In the genomic region with DNA sequence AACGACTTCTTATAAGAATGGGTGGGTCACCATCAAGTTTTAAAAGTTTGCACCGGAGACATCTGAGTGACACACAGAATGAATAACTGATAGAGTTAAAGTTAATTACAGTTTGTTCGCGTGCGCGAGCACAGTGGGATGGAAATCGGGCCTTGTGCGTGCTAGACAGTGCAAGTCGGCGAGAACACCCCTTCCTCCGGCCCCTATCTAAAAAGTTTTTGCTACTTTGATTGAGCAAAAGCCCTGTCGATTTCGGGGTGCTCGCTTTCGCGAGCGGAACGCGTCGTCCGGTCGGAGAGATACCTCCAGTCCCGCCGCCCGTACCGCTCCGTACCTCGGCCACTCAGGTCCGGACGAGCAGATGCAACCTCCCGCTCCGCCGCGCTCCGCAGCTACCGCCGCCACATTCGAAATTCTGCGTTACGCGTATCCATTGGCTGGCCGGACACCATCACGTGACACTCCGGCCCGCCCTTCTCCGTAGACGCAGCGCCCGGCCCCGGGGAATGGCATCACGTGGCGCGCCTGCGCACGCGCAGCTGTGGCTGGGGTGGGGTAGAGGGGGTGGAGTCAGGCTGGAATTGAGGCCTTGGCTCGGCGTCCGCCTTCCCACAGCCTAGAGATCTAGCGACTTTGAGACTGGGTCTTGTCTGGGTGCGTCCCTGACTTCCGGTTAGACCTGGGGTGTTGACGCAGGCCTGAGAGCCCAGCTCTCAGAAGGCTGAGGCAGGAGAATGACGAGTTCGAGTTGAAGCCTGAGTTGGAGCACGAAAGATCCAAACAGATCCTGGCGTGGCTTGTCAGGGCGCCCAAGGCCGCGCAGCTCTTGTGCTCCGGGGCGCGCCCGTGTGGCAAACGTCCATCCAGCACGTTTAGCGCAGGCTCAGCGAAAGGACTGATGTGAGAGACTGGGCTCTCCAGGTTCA, we compare ENCODE assay signal across 8 mouse cellular contexts. TPM values are rescaled to one million over a fixed set of nuclear protein-coding genes. Genes with fewer than 3 reads are reported as not detected.
A peak's percentile ranks its signal among the peaks of the same experiment; 100 is the strongest.
DNase-seq lines count a peak whose midpoint lies in the region; ATAC-seq lines count a peak whose summit lies in the region.

A gene (minus strand): TSS at position 457 of the 926 bp plus-strand sequence.

- H3K9me3 ChIP-seq in heart, embryonic 10.5 days, result no peaks in the 10 kb centered on the region
- no peaks in the 10 kb centered on the region for H3K9me3 ChIP-seq in kidney, embryonic 15.5 days (replicated peaks)

- peaks cover 23% of the 10 kb centered on the region for H3K36me3 ChIP-seq in heart, embryonic 10.5 days
- peaks cover 21% of the 10 kb centered on the region for H3K36me3 ChIP-seq in kidney, embryonic 15.5 days

- H3K4me1 ChIP-seq in heart, embryonic 10.5 days, result peaks cover 5% of the 10 kb centered on the region; the same call in 1 of the 2 replicates
- peaks cover 12% of the 10 kb centered on the region for H3K4me1 ChIP-seq in kidney, embryonic 15.5 days

- peak within 1 kb of the TSS; percentile 68 for H3K9ac ChIP-seq in kidney, embryonic 15.5 days

- peak within 1 kb of the TSS; percentile 77 for H3K4me3 ChIP-seq in heart, embryonic 10.5 days
- H3K4me3 ChIP-seq in kidney, embryonic 15.5 days (replicated peaks), result peak within 1 kb of the TSS; percentile 56

- peak within 1 kb of the TSS; percentile 97 for H3K27ac ChIP-seq in heart, embryonic 10.5 days
- peak within 1 kb of the TSS; percentile 98 for H3K27ac ChIP-seq in kidney, embryonic 15.5 days

- peak; percentile 98 for DNase-seq in B cell, adult 2 months
- peak; percentile 98 for DNase-seq in brain, adult 2 months (ENCODE audit: low read depth, low spot score)
- peak; percentile 98 for DNase-seq in heart, embryonic 10.5 days (ENCODE audit: low spot score)
- DNase-seq in liver, result peak; percentile 99
- DNase-seq in spleen, postnatal 4 days (ENCODE audit: low spot score in 2 of 2), result peak; percentile 98 to 99

- H3K4me2 ChIP-seq in kidney, embryonic 15.5 days, result peak within 1 kb of the TSS; percentile 73

- ATAC-seq in erythroblast, adult 5-6 weeks (replicated peaks; ENCODE audit: low FRiP score, poor library complexity, severe bottlenecking), result peak; percentile 95
- peak; percentile 99 for ATAC-seq in kidney, embryonic 15.5 days (replicated peaks; ENCODE audit: low FRiP score)
- peak; percentile 88 for ATAC-seq in monocyte, adult 5-6 weeks (replicated peaks; ENCODE audit: insufficient number of reproducible peaks, low FRiP score, low TSS enrichment, poor library complexity, severe bottlenecking)

- H3K27me3 ChIP-seq in heart, embryonic 10.5 days (ENCODE audit: insufficient read depth, poor library complexity, severe bottlenecking), result no peaks in the 10 kb centered on the region
- no peaks in the 10 kb centered on the region for H3K27me3 ChIP-seq in kidney, embryonic 15.5 days

- under 1% methylated on average over 77 of the region's 78 CpGs for WGBS in heart, embryonic 10.5 days
- WGBS in kidney, embryonic 15.5 days, result under 1% methylated on average over 78 of the region's 78 CpGs

RNA-seq across cellular contexts. Expression of the gene that starts here (rescaled TPM):
- 12.7 and 15.7 TPM in 2 replicates for total RNA-seq in erythroblast, adult 5-6 weeks (2015; ENCODE audit: low replicate concordance)
- total RNA-seq in erythroblast, adult 5-6 weeks (2017; ENCODE audit: low replicate concordance), result 15.6 and 26.8 TPM in 2 replicates
- polyA plus RNA-seq in heart, embryonic 10.5 days (2016; fragmentation: Nextera tagmentation; extraction: Ambion mirVana), result 28.7 and 33.7 TPM in 2 replicates
- polyA plus RNA-seq in kidney, embryonic 15.5 days (2015; fragmentation: Nextera tagmentation; extraction: Ambion mirVana), result 35.1 and 37.7 TPM in 2 replicates
- 0.11 to 1.8 TPM (median 0.29 TPM) in 3 replicates for total RNA-seq in monocyte, adult 5-6 weeks (2017)

Comparison
In these comparisons a context has a peak if more than half of its experiments do, and no peak if none do; other contexts are left out.
1. Peak in every context shown above with its lines: DNase-seq, ATAC-seq, H3K4me3 ChIP-seq and H3K27ac ChIP-seq.